Mouse (Mus musculus): ENCODE measurements around the gene Ano10. TPM values are rescaled to one million over a fixed set of nuclear protein-coding genes. Genes with fewer than 3 reads are reported as not detected.

Gene Ano10
- polyA plus RNA-seq (2015; fragmentation: Nextera tagmentation; extraction: Ambion mirVana) = 40.0 and 40.5 TPM in 2 replicates

- H3K9me3 ChIP-seq = no peaks in the 10 kb centered on the region
- peak; percentile 97 for ATAC-seq (ENCODE audit: low FRiP score, low read depth)
- H3K4me3 ChIP-seq = peak within 1 kb of the TSS; percentile 79
- H3K4me1 ChIP-seq (replicated peaks) = peaks cover 18% of the 10 kb centered on the region
- H3K9ac ChIP-seq = peak within 1 kb of the TSS; percentile 74
- peak within 1 kb of the TSS; percentile 86 for H3K27ac ChIP-seq (replicated peaks)
- no peaks in the 10 kb centered on the region for H3K36me3 ChIP-seq
- no peaks in the 10 kb centered on the region for H3K27me3 ChIP-seq
- 1% methylated on average over 50 of the region's 51 CpGs for WGBS
- peak within 1 kb of the TSS; percentile 56 for H3K4me2 ChIP-seq
These were observed at the start of gene Ano10 for GRCm38 (mm10) chr9:122294242-122294881. TSS of gene Ano10 (minus strand) at chr9:122294423.

DNA sequence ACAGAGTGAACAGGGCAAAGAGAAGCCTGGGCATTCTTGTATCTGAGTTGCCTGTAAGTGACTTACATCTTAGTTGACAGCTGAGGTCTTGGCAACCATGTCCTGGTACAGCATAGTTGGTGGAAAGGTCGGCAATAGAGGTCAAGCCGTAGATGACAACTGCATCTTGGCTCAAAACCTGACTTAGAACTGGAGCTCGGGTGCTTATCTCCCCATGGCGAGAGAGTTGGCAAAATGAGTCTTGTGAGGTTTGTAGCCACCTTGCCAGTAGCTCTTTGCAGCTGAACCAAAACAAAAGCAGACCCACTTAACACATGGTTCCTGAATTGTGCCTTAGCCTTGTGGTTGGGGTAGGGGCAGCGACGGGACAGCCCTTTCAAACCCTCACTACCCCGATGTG is 49.2 kb upstream of the Ano10 start:
- Histone ChIP-seq H3K9ac (no peak overlapping the region), H3K4me3 (no peak overlapping the region), H3K27me3 (no peaks in the 10 kb centered on the region), H3K4me2 (no peak overlapping the region), H3K9me3 (no peaks in the 10 kb centered on the region), H3K27ac (replicated peaks) (no peak overlapping the region), H3K4me1 (replicated peaks) (no peaks in the 10 kb centered on the region), H3K36me3 (no peaks in the 10 kb centered on the region)
- WGBS = 92% methylated on average over 7 of the region's 7 CpGs
- ATAC-seq (ENCODE audit: low FRiP score, low read depth) = no peak

- Histone ChIP-seq H3K9ac (no peak overlapping the region), H3K4me2 (no peak overlapping the region), H3K27ac (replicated peaks) (no peak overlapping the region), H3K27me3 (no peaks in the 10 kb centered on the region), H3K36me3 (no peaks in the 10 kb centered on the region), H3K9me3 (no peaks in the 10 kb centered on the region), H3K4me3 (no peak overlapping the region), H3K4me1 (replicated peaks) (no peaks in the 10 kb centered on the region; the same call in 1 of the 2 replicates)
- 65% methylated on average over 5 of the region's 5 CpGs for WGBS
- ATAC-seq (ENCODE audit: low FRiP score, low read depth) = no peak
These were observed 45.7 kb upstream of the Ano10 start for GRCm38 (mm10) chr9:122339972-122340371.

DNA sequence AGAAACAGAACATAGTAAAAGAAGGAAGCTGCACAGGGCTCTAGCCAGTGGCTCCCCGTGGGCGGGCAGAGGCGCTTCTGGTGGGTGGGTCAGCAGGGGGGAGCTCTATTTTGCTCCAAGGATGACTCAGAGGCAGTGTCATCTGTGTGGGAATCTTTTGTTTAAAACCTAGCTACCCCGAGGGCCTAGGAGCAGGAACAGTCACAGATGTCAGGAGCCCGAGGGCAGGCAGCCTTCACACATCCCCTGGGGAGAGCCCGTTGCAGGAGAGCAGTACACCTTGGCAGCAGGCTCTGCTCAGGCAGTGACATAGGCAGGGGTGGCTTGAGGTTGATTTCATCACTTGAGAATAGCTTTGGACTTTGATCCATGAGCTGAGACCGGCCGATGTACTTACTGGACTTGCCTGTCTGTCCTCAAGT is 43.3 kb upstream of the Ano10 start:
- Histone ChIP-seq H3K36me3 (no peaks in the 10 kb centered on the region), H3K4me1 (replicated peaks) (no peaks in the 10 kb centered on the region; the same call in 1 of the 2 replicates), H3K4me3 (no peak overlapping the region), H3K9me3 (no peaks in the 10 kb centered on the region), H3K27me3 (no peaks in the 10 kb centered on the region), H3K27ac (replicated peaks) (no peak overlapping the region), H3K9ac (no peak overlapping the region), H3K4me2 (no peak overlapping the region)
- ATAC-seq (ENCODE audit: low FRiP score, low read depth) = no peak
- 38% methylated on average over 8 of the region's 8 CpGs for WGBS

DNA sequence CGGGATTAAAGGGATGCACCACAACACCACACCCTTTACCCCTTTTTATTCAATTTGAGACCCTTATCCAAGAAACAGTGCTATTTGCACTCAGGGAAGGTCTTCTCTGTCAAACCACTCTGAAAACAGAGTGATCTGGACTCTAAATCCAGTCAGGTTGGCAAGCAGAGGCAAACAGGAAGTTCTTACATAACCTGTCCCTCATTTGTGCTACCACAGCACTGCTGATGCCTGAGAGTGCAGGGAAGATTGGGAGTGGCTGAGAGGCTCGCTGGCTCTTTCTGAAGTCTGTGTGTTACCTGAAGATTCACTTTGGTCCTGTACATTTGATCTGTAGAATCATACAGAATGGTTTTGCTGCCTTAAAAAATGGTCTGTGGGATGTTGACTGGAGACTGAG is 42.5 kb upstream of the Ano10 start:
- no peaks in the 10 kb centered on the region for H3K9me3 ChIP-seq
- ATAC-seq (ENCODE audit: low FRiP score, low read depth) = no peak
- H3K4me3 ChIP-seq = no peak overlapping the region
- no peak overlapping the region for H3K4me2 ChIP-seq
- H3K9ac ChIP-seq = no peak overlapping the region
- H3K27ac ChIP-seq (replicated peaks) = no peak overlapping the region
- H3K36me3 ChIP-seq = no peaks in the 10 kb centered on the region
- H3K4me1 ChIP-seq (replicated peaks) = no peaks in the 10 kb centered on the region; the same call in 1 of the 2 replicates
- WGBS = 88% methylated on average over 2 of the region's 2 CpGs
- no peaks in the 10 kb centered on the region for H3K27me3 ChIP-seq

- no peak overlapping the region for H3K4me2 ChIP-seq
- H3K9ac ChIP-seq = no peak overlapping the region
- whole genome bisulfite sequencing = 77% methylated on average over 3 of the region's 3 CpGs
- H3K9me3 ChIP-seq = no peaks in the 10 kb centered on the region
- H3K27me3 ChIP-seq = no peaks in the 10 kb centered on the region
- no peaks in the 10 kb centered on the region for H3K4me1 ChIP-seq (replicated peaks)
- H3K4me3 ChIP-seq = no peak overlapping the region
- no peak for ATAC-seq (ENCODE audit: low FRiP score, low read depth)
- no peak overlapping the region for H3K27ac ChIP-seq (replicated peaks)
- no peaks in the 10 kb centered on the region for H3K36me3 ChIP-seq
These were observed 34.0 kb upstream of the Ano10 start for GRCm38 (mm10) chr9:122328199-122328598.

DNA sequence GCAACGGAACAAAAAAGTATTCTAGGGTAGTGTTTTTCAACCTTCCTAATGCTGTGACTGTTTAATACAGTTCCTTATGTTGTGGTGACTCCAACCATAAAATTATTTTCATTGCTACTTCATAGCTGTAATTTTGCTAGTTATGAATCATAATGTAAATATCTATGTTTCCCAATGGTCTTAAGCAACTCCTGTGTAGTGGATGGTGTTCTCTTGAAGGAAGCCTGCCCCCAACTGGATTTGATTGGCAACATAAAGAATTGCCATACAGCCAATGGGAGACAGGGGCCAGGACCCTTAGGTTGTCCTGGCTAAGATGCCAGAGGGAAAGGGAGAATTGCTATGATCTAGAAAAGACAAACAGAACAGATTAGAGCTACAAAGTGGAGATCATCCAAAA is 31.8 kb upstream of the Ano10 start:
- no peaks in the 10 kb centered on the region for H3K27me3 ChIP-seq
- H3K9me3 ChIP-seq = no peaks in the 10 kb centered on the region
- no peaks in the 10 kb centered on the region for H3K36me3 ChIP-seq
- no peaks in the 10 kb centered on the region for H3K4me1 ChIP-seq (replicated peaks)
- H3K27ac ChIP-seq (replicated peaks) = no peak overlapping the region
- 94% methylated on average over 1 of the region's 1 CpGs for WGBS
- H3K4me2 ChIP-seq = no peak overlapping the region
- no peak overlapping the region for H3K9ac ChIP-seq
- ATAC-seq (ENCODE audit: low FRiP score, low read depth) = no peak
- H3K4me3 ChIP-seq = no peak overlapping the region

DNA sequence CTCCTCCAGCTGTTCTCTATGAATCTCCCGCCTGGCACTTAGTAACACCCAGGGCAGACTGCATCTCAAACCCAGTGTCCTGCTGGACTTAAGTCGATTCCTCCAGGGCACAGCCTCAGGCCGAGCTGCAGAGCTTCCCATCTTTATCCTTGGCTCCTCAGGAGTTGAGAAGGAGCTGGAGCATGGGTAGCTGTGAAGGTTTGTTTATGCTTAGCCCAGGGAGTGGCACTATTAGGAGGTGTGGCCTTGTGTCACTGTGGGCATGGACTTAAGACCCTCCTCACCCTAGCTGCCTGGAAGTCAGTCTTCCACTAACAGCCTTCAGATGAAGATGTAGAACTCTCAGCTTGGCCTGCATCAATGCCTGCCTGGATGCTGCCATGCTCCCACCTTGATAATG is 28.1 kb upstream of the Ano10 start:
- no peaks in the 10 kb centered on the region for H3K36me3 ChIP-seq
- H3K27me3 ChIP-seq = no peaks in the 10 kb centered on the region
- no peak overlapping the region for H3K4me2 ChIP-seq
- no peak overlapping the region for H3K4me3 ChIP-seq
- WGBS = 80% methylated on average over 3 of the region's 3 CpGs
- no peak overlapping the region for H3K9ac ChIP-seq
- H3K4me1 ChIP-seq (replicated peaks) = no peaks in the 10 kb centered on the region
- no peak overlapping the region for H3K27ac ChIP-seq (replicated peaks)
- ATAC-seq (ENCODE audit: low FRiP score, low read depth) = no peak
- H3K9me3 ChIP-seq = no peaks in the 10 kb centered on the region

DNA sequence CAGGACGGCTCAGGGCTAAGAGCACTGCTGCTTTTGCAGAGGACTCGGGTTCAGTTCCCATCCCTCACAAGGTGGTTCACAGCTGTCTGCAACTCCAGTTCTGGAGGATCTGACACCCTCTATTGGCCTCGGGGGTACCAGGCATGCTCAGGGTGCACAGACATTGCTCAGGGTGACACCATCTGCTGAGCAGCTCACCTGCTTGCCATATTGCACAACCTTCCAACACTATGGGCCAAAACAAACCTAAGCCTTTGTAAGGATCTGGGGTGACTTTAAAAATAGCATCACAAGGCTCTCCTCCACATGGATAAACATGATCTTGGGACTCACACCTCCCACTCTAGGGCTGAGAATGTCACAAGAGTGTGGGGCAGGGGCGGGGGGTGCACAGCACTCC is 26.4 kb upstream of the Ano10 start:
- Histone ChIP-seq H3K4me3 (no peak overlapping the region), H3K27me3 (no peaks in the 10 kb centered on the region), H3K9me3 (no peaks in the 10 kb centered on the region), H3K27ac (replicated peaks) (no peak overlapping the region), H3K4me1 (replicated peaks) (no peaks in the 10 kb centered on the region), H3K4me2 (no peak overlapping the region), H3K36me3 (no peaks in the 10 kb centered on the region), H3K9ac (no peak overlapping the region)
- no peak for ATAC-seq (ENCODE audit: low FRiP score, low read depth)
- 95% methylated on average over 4 of the region's 4 CpGs for WGBS

DNA sequence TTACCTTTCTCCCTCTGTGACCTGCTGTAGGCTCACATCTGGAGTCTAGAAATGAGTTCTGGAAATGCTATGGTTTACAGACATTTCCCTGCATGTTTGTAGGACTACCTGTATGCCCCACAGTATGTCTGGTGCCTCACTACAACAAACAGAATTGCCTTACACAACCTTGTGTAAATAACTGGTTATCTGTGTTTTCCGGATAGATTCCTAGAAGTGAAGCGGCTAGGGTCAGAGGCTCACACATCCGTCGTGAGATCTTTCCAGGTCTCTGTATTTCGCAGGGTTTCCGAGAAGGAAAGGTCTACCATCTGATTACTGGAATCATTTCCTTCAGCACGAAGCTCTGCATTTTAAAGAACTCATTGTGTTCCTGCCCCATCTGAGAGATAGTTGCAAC is 22.3 kb upstream of the Ano10 start:
- no peaks in the 10 kb centered on the region for H3K36me3 ChIP-seq
- no peaks in the 10 kb centered on the region for H3K4me1 ChIP-seq (replicated peaks)
- no peak overlapping the region for H3K4me2 ChIP-seq
- no peaks in the 10 kb centered on the region for H3K27me3 ChIP-seq
- no peaks in the 10 kb centered on the region for H3K9me3 ChIP-seq
- no peak overlapping the region for H3K9ac ChIP-seq
- H3K27ac ChIP-seq (replicated peaks) = no peak overlapping the region
- 89% methylated on average over 7 of the region's 7 CpGs for WGBS
- ATAC-seq (ENCODE audit: low FRiP score, low read depth) = no peak
- H3K4me3 ChIP-seq = no peak overlapping the region

DNA sequence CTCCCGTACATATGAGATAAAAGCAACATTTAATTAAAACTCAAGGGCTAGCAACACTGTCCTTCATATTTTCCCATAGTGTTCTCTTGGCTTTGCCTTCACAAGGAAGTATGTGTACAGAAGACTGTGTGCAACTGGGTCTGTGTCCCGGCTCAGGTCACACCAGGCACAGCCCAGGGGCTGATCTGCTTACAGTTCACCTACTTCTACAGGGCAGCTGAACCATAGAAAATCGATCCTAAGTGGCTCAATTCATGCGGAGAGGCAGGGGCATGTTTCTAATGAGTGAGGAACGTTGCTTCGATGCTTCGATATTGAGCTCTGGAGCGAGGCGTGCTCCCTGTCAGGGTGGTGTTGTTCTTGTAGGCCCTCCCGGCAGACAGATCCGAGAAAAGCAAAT is 21.3 kb upstream of the Ano10 start:
- Histone ChIP-seq H3K4me1 (replicated peaks) (peaks cover 7% of the 10 kb centered on the region; the same call in 1 of the 2 replicates), H3K4me3 (no peak overlapping the region), H3K4me2 (no peak overlapping the region), H3K27ac (replicated peaks) (no peak overlapping the region), H3K9ac (no peak overlapping the region), H3K27me3 (no peaks in the 10 kb centered on the region), H3K36me3 (no peaks in the 10 kb centered on the region), H3K9me3 (no peaks in the 10 kb centered on the region)
- no peak for ATAC-seq (ENCODE audit: low FRiP score, low read depth)
- WGBS = 44% methylated on average over 11 of the region's 11 CpGs

DNA sequence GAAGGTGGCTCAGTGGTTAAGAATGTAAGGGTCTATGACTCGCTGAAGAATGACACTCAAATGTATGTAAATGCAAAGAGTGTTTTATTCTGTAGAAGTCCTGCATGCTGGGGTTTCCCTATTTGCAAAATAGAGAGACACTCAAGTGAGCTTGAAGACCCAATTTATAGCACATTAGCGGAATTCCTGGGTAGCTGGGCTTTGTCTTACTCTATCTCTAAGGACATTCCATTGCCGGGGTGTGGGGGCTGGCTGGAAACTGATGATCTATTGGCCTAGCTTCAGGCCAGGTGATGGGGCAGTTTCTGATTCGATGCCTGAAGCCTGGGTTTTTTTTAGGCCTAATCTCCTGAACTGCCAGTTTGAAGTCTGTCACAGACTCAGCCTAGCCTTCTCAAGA is 20.7 kb upstream of the Ano10 start:
- Histone ChIP-seq H3K9ac (no peak overlapping the region), H3K4me1 (replicated peaks) (peaks cover 7% of the 10 kb centered on the region; the same call in 1 of the 2 replicates), H3K36me3 (no peaks in the 10 kb centered on the region), H3K9me3 (no peaks in the 10 kb centered on the region), H3K4me3 (no peak overlapping the region), H3K27ac (replicated peaks) (no peak overlapping the region), H3K4me2 (no peak overlapping the region), H3K27me3 (no peaks in the 10 kb centered on the region)
- 56% methylated on average over 4 of the region's 4 CpGs for WGBS
- ATAC-seq (ENCODE audit: low FRiP score, low read depth) = no peak

GRCm38 (mm10) chr9:122314386-122314785 is 20.2 kb upstream of the Ano10 start:
- ATAC-seq (ENCODE audit: low FRiP score, low read depth) = no peak
- 89% methylated on average over 6 of the region's 6 CpGs for WGBS
- H3K4me3 ChIP-seq = no peak overlapping the region
- peaks cover 7% of the 10 kb centered on the region; the same call in 1 of the 2 replicates for H3K4me1 ChIP-seq (replicated peaks)
- no peaks in the 10 kb centered on the region for H3K27me3 ChIP-seq
- H3K27ac ChIP-seq (replicated peaks) = no peak overlapping the region
- no peaks in the 10 kb centered on the region for H3K36me3 ChIP-seq
- no peak overlapping the region for H3K4me2 ChIP-seq
- H3K9me3 ChIP-seq = no peaks in the 10 kb centered on the region
- no peak overlapping the region for H3K9ac ChIP-seq
